Mouse (Mus musculus) stomach, embryonic 15.5 days (tissue): ENCODE data around the gene Bbs9. TPM values are rescaled to one million over a fixed set of nuclear protein-coding genes. Genes with fewer than 3 reads are reported as not detected.

Source experiments
- ATAC-seq: fragments of 200-750 bp; cut with Nextera tagmentation; 2 replicates; pipeline ENCODE4 v1.8.0; 2017; ENCODE audit warnings: low read depth, moderate number of reproducible peaks, moderate TSS enrichment; ENCODE audit not compliant: insufficient read depth, low FRiP score
- H3K27ac ChIP-seq: fragments of 300-500 bp; sonication (generic); 2 replicates; pipeline ENCODE4 v1.5.1; 2015; ENCODE audit warnings: mild to moderate bottlenecking, inconsistent platforms
- H3K27me3 ChIP-seq: fragments of 300-500 bp; sonication (generic); replicated peaks from 2 replicates; pipeline ENCODE4 v1.6.1; 2015; ENCODE audit warnings: inconsistent platforms
- H3K36me3 ChIP-seq: fragments of 300-500 bp; sonication (generic); 2 replicates; pipeline ENCODE4 v1.6.1; 2015; ENCODE audit warnings: inconsistent platforms
- H3K4me1 ChIP-seq: fragments of 300-500 bp; sonication (generic); 2 replicates; pipeline ENCODE4 v1.6.1; 2015; ENCODE audit warnings: inconsistent platforms
- H3K4me2 ChIP-seq: fragments of 300-500 bp; sonication (generic); 2 replicates; pipeline ENCODE4 v1.6.1; 2015; ENCODE audit warnings: mild to moderate bottlenecking, inconsistent platforms
- H3K4me3 ChIP-seq: fragments of 300-500 bp; sonication (generic); replicated peaks from 2 replicates; pipeline ENCODE4 v1.5.1; 2015; ENCODE audit warnings: inconsistent platforms
- H3K9ac ChIP-seq: fragments of 300-500 bp; sonication (generic); 2 replicates; pipeline ENCODE4 v1.6.1; 2015; ENCODE audit warnings: inconsistent platforms
- H3K9me3 ChIP-seq: fragments of 300-500 bp; sonication (generic); 2 replicates; pipeline ENCODE4 v1.6.1; 2016; ENCODE audit warnings: inconsistent platforms
- whole genome bisulfite sequencing: fragments of 180-500 bp; shearing (Covaris S2); methylation state at CpG from one replicate; pipeline ENCODE4 v1.1.7; 2015; 5-methylcytosine and 5-hydroxymethylcytosine counted together
- polyA plus RNA-seq: library from polyadenylated mRNA; unstranded; fragments of >200 nt; fragmentation: Nextera tagmentation; extraction: Ambion mirVana; gene quantifications from 2 replicates; pipeline ENCODE4 v1.2.1, GENCODE M21; 2015

The Bbs9 gene
- polyA plus RNA-seq, 1 experiment from 2014 or later, result 9.9 TPM

DNA sequence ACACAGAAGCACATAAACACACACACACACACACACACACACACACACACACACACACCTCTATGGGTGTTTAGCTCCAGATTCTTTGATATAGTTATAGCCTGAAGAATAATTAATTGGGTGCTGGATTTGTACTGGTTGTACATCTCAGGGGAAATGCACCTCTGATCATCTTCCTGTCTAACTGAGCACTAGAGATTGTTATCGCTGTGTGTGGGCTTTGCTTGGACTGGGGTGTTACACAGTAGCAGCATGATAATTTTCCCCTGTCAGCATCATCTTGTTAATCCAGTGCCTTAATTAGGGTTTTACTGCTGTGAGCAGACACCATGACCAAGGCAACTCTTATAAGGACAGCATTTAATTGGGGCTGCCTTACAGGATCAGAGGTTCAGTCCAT lies 175.3 kb downstream of the Bbs9 start:
- H3K36me3 ChIP-seq, result no peaks in the 10 kb centered on the region
- ATAC-seq, result no peak
- WGBS, result 97% methylated on average over 1 of the region's 1 CpGs
- no peaks in the 10 kb centered on the region for H3K27me3 ChIP-seq
- no peak overlapping the region for H3K4me3 ChIP-seq
- no peaks in the 10 kb centered on the region for H3K9me3 ChIP-seq
- H3K27ac ChIP-seq, result no peak overlapping the region
- H3K9ac ChIP-seq, result no peak overlapping the region
- no peaks in the 10 kb centered on the region for H3K4me1 ChIP-seq
- H3K4me2 ChIP-seq, result no peak overlapping the region

DNA sequence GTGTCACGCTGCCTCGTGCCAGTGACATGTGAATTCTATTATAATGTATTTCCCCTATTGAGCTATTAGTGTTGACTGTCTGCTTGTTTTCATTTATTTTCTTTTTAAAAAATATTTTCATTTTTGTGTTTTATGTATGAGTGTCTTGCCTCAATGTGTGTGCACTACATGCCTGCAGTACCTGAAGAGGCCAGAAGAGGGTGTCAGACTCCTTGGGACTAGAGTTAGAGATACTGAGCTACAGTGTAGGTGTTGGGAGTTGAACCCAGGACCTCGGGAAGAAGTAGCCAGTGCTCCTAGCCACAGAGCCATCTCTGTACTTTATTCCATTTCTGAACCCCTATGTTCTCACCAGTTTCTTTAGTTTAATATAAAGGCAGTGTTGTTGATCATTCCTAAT lies 176.1 kb downstream of the Bbs9 start:
- ATAC-seq, result no peak

DNA sequence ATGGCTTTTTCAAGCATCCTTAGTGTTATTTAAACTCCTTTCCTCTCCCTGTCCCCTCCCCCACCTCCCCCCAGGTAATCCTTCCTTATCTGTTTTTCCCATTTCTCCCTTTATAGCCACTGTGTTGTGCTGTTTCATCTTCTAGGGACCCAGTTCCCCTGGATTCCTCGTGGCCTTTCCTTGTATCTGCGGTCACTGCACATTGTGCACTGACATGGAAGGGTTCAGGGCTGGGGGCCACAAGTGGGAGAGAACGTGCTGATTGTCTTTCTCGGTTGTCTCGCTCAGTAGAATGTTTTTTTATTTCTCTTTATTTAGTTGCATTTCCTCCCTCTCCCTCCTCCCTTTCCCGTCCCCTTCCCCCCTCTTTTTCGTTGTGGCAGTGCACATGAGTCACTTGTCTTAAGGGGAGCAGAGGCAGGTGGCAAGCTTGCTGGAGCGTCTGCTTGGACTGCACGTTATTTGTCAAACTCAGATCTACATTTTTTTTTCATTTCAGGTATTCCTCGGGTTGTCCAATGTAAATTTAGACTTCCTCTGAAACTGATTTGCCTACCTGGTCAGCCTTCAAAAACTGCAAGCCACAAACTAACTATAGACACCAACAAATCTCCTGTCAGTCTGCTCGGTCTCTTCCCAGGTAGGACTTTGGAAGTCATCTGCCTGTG lies 179.3 kb downstream of the Bbs9 start:
- no peaks in the 10 kb centered on the region for H3K27me3 ChIP-seq
- no peak overlapping the region for H3K4me3 ChIP-seq
- 67% methylated on average over 11 of the region's 11 CpGs for WGBS
- ATAC-seq, result no peak
- H3K4me2 ChIP-seq, result no peak overlapping the region
- H3K27ac ChIP-seq, result no peak overlapping the region
- no peak overlapping the region for H3K9ac ChIP-seq
- H3K4me1 ChIP-seq, result no peaks in the 10 kb centered on the region
- no peaks in the 10 kb centered on the region for H3K9me3 ChIP-seq
- no peaks in the 10 kb centered on the region for H3K36me3 ChIP-seq

More for the DNA sequence above, 176.1 kb downstream of the Bbs9 start:
- no peak overlapping the region for H3K4me3 ChIP-seq
- H3K27ac ChIP-seq, result no peak overlapping the region
- H3K9me3 ChIP-seq, result no peaks in the 10 kb centered on the region
- no peak overlapping the region for H3K9ac ChIP-seq
- H3K4me1 ChIP-seq, result no peaks in the 10 kb centered on the region
- no peak overlapping the region for H3K4me2 ChIP-seq
- 93% methylated on average over 3 of the region's 3 CpGs for WGBS
- no peaks in the 10 kb centered on the region for H3K27me3 ChIP-seq
- no peaks in the 10 kb centered on the region for H3K36me3 ChIP-seq

DNA sequence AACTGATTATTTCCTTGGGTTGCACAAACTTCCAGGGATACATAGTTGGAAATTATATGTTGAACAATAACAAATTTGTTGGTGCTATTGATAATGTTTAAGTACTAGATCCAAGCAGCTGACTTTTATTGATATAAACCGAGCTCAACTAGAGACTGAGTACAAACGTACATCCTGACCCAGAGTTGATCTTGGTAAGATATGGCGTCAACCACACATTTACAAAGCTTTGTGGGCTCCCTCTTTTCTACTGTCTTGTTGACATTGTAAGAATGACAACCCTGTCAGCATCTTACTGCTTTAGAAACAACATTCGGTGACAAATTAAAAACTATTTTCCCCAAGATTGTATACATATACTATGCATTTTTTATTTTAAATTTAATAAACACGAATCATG lies 181.7 kb downstream of the Bbs9 start:
- Histone ChIP-seq H3K4me2 (no peak overlapping the region), H3K4me3 (no peak overlapping the region), H3K36me3 (no peaks in the 10 kb centered on the region), H3K9me3 (no peaks in the 10 kb centered on the region), H3K9ac (no peak overlapping the region), H3K4me1 (no peaks in the 10 kb centered on the region), H3K27ac (no peak overlapping the region), H3K27me3 (no peaks in the 10 kb centered on the region)
- no peak for ATAC-seq
- WGBS, result 75% methylated on average over 5 of the region's 5 CpGs

DNA sequence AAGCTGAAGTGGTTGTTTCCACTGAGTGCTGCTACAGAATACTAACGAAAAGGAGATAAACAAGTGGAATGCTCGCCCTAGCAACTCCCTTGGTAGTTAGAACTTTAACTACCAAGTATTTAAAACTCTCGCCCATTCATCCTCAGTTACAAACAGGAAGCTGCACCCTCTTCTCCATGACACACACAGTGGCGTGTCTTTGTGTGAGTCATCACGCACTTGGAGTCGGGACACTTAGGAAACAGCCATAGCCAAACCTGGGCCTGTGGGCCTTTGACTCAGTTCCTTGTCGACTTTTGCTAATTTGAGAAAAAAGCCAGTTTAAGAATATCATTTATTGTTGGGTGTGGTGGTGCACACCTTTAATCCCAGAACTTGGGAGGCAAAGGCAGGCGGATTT lies 189.6 kb downstream of the Bbs9 start:
- H3K27me3 ChIP-seq, result no peaks in the 10 kb centered on the region
- 88% methylated on average over 8 of the region's 8 CpGs for WGBS
- no peaks in the 10 kb centered on the region for H3K36me3 ChIP-seq
- H3K4me2 ChIP-seq, result no peak overlapping the region
- no peak overlapping the region for H3K27ac ChIP-seq
- H3K4me3 ChIP-seq, result no peak overlapping the region
- H3K4me1 ChIP-seq, result no peaks in the 10 kb centered on the region
- no peak overlapping the region for H3K9ac ChIP-seq
- H3K9me3 ChIP-seq, result no peaks in the 10 kb centered on the region
- ATAC-seq, result no peak

DNA sequence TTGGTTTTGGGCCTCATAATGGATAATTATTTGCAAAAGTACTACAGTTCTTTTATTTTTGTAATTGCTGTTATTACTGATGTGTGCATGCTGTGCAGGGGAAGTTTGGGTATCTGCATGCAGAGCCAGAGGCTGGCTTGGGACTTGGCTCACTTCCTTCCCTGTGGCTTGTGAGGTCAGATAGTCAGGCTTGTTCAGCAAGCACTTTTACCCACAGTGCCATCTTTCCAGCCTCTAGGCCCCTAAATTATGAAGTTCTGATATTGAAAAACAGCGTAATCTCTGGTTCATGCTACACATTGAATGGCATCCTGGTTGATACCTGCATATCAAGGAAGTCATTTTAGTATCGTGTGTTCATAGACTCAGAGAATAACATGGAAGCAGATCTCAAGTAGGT lies 197.4 kb downstream of the Bbs9 start:
- no peak overlapping the region for H3K4me2 ChIP-seq
- 70% methylated on average over 2 of the region's 2 CpGs for WGBS
- H3K9ac ChIP-seq, result no peak overlapping the region
- no peaks in the 10 kb centered on the region for H3K36me3 ChIP-seq
- H3K4me3 ChIP-seq, result no peak overlapping the region
- ATAC-seq, result no peak
- H3K27ac ChIP-seq, result no peak overlapping the region
- H3K4me1 ChIP-seq, result no peaks in the 10 kb centered on the region
- no peaks in the 10 kb centered on the region for H3K9me3 ChIP-seq
- no peaks in the 10 kb centered on the region for H3K27me3 ChIP-seq

- Histone ChIP-seq H3K27me3 (no peaks in the 10 kb centered on the region), H3K27ac (no peak overlapping the region), H3K9me3 (no peaks in the 10 kb centered on the region), H3K4me1 (no peaks in the 10 kb centered on the region), H3K36me3 (no peaks in the 10 kb centered on the region), H3K9ac (no peak overlapping the region), H3K4me2 (no peak overlapping the region), H3K4me3 (no peak overlapping the region)
- ATAC-seq, result no peak
- WGBS, result 90% methylated on average over 7 of the region's 7 CpGs
These were observed 201.8 kb downstream of the Bbs9 start for GRCm38 (mm10) chr9:22677132-22677829.

GRCm38 (mm10) chr9:22677997-22678396 lies 202.5 kb downstream of the Bbs9 start:
- ATAC-seq, result no peak

DNA sequence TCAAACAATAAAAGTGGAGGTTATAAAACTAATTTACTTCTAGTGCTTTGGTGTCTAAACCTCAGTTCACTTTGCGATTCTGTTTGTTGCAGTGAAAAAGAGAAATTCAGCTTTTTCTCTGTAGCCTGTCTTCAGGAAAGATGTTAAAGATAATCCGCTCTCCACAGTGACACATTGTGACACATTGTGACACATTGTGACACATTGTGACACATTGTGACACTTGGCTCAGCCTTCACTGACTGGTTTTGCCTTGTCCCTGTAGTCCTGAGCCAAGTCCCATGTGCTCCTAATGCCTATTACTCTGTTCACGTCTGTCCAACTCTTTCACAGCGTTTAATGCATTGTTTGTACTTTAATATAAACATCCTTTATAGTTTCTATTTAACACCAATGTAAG lies 203.0 kb downstream of the Bbs9 start:
- ATAC-seq, result no peak
- Histone ChIP-seq H3K4me3 (no peak overlapping the region), H3K4me1 (no peaks in the 10 kb centered on the region), H3K36me3 (no peaks in the 10 kb centered on the region), H3K9me3 (no peaks in the 10 kb centered on the region), H3K27ac (no peak overlapping the region), H3K9ac (no peak overlapping the region), H3K27me3 (no peaks in the 10 kb centered on the region), H3K4me2 (no peak overlapping the region)
- WGBS, result 55% methylated on average over 4 of the region's 4 CpGs

More at GRCm38 (mm10) chr9:22677997-22678396, 202.5 kb downstream of the Bbs9 start:
- no peak overlapping the region for H3K4me3 ChIP-seq
- 83% methylated on average over 4 of the region's 4 CpGs for WGBS
- no peaks in the 10 kb centered on the region for H3K4me1 ChIP-seq
- no peaks in the 10 kb centered on the region for H3K36me3 ChIP-seq
- H3K4me2 ChIP-seq, result no peak overlapping the region
- no peak overlapping the region for H3K27ac ChIP-seq
- no peaks in the 10 kb centered on the region for H3K27me3 ChIP-seq
- no peak overlapping the region for H3K9ac ChIP-seq
- no peaks in the 10 kb centered on the region for H3K9me3 ChIP-seq

- Histone ChIP-seq H3K36me3 (no peaks in the 10 kb centered on the region), H3K27me3 (no peaks in the 10 kb centered on the region), H3K4me1 (no peaks in the 10 kb centered on the region), H3K9ac (no peak overlapping the region), H3K4me3 (no peak overlapping the region), H3K4me2 (no peak overlapping the region), H3K27ac (no peak overlapping the region), H3K9me3 (no peaks in the 10 kb centered on the region)
- 86% methylated on average over 4 of the region's 4 CpGs for WGBS
- ATAC-seq, result no peak
These were observed 204.0 kb downstream of the Bbs9 start for GRCm38 (mm10) chr9:22679485-22679884.

DNA sequence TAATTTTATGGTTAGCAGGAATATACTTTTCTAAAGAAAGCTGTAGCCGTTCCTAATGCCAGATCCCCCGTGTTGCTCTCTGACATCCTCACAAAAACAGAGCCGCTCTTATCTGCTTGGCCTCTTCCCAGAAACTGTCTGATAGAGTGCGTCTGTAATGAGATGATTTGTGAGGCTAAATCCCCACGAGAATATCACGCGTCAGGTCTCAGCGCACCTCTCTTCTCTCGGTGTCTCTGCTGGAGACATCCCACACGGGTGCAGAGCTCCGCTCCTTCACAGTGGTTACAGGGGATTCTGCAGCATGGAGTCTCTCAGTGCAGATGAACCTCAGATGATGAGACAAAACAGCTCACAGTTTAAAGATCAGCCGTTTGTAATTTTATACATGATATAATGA lies 204.5 kb downstream of the Bbs9 start:
- ATAC-seq, result no peak
- WGBS, result 53% methylated on average over 12 of the region's 12 CpGs
- H3K27ac ChIP-seq, result no peak overlapping the region
- H3K4me1 ChIP-seq, result no peaks in the 10 kb centered on the region
- no peaks in the 10 kb centered on the region for H3K36me3 ChIP-seq
- H3K27me3 ChIP-seq, result no peaks in the 10 kb centered on the region
- H3K9me3 ChIP-seq, result no peaks in the 10 kb centered on the region
- H3K4me2 ChIP-seq, result no peak overlapping the region
- no peak overlapping the region for H3K9ac ChIP-seq
- no peak overlapping the region for H3K4me3 ChIP-seq

DNA sequence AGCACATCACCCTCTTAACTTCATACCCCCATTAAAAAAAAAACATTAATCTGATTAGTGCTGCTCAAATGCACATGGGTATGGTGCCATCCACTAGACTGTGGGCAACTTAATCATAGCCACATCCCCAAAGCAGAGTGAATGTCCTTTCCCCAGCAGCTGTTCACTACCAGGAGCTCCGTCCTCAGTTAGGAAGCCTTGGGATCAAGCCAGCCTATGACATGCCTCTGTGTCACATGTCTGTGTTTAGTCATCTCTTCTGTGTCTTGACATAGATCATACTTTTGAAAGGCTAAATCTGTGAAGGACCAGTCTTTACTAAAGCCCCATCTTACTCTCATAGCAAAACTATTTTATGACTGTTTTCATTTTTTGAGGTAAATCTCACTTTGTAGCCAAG lies 205.0 kb downstream of the Bbs9 start:
- 48% methylated on average over 1 of the region's 1 CpGs for WGBS

More for the DNA sequence above, 205.0 kb downstream of the Bbs9 start:
- Histone ChIP-seq H3K4me2 (no peak overlapping the region), H3K4me1 (no peaks in the 10 kb centered on the region), H3K9me3 (no peaks in the 10 kb centered on the region), H3K4me3 (no peak overlapping the region), H3K27ac (no peak overlapping the region), H3K36me3 (no peaks in the 10 kb centered on the region), H3K9ac (no peak overlapping the region), H3K27me3 (no peaks in the 10 kb centered on the region)
- no peak for ATAC-seq
